Mouse (Mus musculus): ENCODE data around the gene Mfsd13b. TPM values are rescaled to one million over a fixed set of nuclear protein-coding genes. Genes with fewer than 3 reads are reported as not detected.
"Not testable (repeated sequence)": the region's sequence is repeated elsewhere in the genome, so short reads cannot be mapped to it uniquely, and the experiment has no call there.

Gene Mfsd13b
- under 1 TPM in 1 of 2 experiments, not detected in 1; 0.21 TPM for total RNA-seq (2021)

DNA sequence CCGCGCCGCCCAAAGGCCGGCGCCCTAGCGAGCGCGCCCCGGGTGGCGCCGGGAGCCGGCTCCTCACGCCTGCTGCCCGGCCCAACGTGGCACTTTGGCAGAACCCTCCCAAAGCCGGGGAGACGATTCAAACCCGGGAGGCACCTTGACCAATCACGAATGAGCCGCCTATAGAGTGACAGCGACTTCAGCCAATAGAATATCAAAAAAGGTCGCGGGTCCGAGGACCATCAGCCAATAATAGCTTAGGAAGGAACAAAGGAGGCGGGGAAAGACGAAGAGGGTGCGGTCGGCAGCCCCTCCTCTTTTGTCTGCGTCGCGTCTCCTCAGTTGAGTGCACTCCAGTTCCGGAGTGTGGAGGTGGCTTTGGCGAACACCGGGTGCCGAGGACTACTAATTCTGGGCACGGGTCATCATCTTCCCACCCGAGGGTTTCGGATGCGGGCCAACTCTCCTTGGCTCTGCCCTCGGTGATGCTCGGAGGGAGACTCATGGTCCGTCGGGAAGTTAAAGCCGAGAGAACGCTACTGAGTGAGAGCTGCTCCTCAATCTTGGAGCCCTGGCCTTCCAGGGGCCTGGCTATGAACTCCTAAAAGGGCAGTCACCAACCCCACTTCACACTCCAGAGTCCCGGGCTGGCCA, at the start of gene Mfsd13b, which contains the start of gene Cdr2:
TSS of gene Mfsd13b (plus strand) at position 310 of the 642 bp plus-strand sequence.
TSS of gene Cdr2 (minus strand) at position 113 of the 642 bp plus-strand sequence.
- intact Hi-C loops (cut with DNase I) = no loop called here
- peak; percentile 91 to 96 for DNase-seq (ENCODE audit: extremely low spot score in 1 of 2, low spot score in 2 of 2)

DNA sequence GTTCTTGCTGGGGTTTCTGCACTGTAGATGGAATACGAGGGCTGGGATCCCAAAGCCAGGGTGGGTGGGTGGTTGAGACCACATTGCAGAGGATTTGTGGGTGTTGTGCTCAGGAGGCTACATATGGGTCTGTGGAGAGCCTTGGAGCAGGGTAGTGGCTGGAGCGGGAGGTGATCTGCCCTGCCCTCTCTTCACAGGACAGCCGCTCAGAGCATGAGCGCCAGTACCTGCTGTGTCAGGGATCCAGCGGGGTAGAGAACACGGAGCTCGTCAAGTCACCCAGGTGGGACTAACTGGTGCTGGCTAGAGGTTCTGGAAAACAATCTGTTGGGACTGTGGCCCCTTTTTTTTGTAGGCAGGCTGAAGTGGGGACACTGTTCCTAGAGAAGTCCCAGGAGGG, 49.2 kb upstream of the Mfsd13b start:
- intact Hi-C loops (cut with DNase I) = loop anchor here (5.0 kb wide), 1 partner anchor 129 kb away; no protein-coding TSS in a partner anchor

DNA sequence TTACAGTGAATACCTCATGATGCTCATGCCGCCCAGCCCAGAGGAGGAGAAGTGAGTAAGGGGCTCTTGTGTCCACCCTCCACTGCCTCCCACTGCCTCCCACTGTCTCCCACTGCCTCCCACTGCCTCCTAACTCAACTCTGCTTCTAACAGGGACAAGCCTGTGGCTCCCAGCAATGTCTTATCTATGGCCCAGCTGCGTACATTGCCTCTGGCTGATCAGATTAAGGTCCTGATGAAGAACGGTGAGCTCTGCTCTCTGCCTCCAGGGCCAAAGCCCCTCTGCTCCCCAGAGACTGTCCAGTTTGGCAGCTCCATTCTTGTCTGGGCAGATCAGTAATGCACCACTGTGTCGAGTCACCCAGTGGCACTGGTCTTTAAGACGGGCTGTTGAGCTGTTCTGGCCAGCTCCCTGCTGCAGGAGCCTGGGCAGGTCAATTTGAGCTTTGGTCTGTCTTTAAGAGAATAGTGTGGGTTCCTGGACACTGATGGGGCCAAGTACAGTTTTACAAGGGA, 48.6 kb upstream of the Mfsd13b start:
- intact Hi-C loops (cut with DNase I) = loop anchor here (5.0 kb wide), 1 partner anchor 129 kb away; no protein-coding TSS in a partner anchor
- no peak for DNase-seq (ENCODE audit: extremely low spot score in 1 of 2, low spot score in 2 of 2)

More for the DNA sequence above, 49.2 kb upstream of the Mfsd13b start:
- no peak for DNase-seq (ENCODE audit: extremely low spot score in 1 of 2, low spot score in 2 of 2)

DNA sequence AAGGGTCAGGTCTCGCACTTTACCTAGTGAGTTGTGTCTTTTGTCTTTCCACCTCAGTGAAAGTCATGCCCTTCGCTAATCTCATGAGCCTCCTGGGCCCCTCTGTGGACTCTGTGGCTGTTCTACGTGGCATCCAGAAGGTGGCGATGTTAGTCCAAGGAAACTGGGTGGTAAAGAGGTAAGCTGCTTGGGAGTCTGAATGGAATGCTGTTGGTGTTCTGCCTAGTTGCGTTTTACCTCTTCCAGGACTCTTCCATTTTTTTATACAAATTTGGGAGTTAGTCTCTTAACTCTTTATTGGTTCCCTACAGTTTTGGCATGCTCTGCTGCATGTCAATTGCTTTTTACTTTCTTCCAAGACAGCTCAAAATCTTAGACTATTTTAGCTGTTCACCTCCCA, 47.6 kb upstream of the Mfsd13b start:
- DNase-seq (ENCODE audit: extremely low spot score in 1 of 2, low spot score in 2 of 2) = peak in 1 of 2 experiments; percentile 43
- intact Hi-C loops (cut with DNase I) = loop anchor here (5.0 kb wide), 2 partner anchors 128 to 183 kb away; no protein-coding TSS in a partner anchor

DNA sequence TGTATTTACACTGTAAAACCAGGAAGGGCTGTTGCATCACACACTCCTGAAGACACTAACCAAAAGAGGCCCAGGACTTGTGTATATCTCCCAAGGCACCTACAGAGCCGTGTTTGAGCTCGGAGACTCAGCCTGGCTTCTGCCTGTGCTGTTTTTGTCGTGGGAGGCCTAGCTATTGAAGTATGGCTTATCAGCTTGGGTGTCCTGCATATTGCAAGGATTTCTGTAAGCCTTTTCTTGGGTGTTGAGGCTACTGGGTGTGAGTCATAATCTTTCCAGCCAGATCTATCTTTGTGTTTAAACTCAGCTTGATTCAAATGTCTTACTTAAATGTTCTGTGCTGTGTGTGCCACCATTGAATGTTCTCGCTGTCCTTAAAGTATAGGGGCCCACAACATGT, 45.8 kb upstream of the Mfsd13b start:
- intact Hi-C loops (cut with DNase I) = loop anchor here (5.0 kb wide), 1 partner anchor 181 kb away; no protein-coding TSS in a partner anchor
- no peak for DNase-seq (ENCODE audit: extremely low spot score in 1 of 2, low spot score in 2 of 2)

DNA sequence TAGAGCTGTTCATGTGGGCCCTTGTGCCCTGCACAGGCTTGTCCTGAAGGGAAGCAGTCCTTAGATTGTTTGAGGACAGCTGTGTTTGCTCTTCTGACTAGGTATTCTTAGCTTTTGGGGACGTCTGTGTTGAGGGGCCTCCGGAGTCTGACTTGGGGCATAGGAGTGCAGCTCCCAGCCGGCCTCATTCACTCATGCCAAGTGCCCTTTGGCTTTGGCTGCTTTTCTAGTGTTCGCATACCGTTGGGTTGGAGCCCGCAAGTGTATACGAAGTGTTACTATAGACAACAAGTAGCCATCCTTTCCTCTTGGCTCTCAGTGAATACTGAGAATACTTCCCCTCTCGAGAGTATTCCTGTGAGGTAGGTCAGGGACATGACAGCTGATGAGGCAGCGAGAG, 44.1 kb upstream of the Mfsd13b start:
- intact Hi-C loops (cut with DNase I) = loop anchor here (5.0 kb wide), 1 partner anchor 179 kb away; no protein-coding TSS in a partner anchor
- no peak for DNase-seq (ENCODE audit: extremely low spot score in 1 of 2, low spot score in 2 of 2)

DNA sequence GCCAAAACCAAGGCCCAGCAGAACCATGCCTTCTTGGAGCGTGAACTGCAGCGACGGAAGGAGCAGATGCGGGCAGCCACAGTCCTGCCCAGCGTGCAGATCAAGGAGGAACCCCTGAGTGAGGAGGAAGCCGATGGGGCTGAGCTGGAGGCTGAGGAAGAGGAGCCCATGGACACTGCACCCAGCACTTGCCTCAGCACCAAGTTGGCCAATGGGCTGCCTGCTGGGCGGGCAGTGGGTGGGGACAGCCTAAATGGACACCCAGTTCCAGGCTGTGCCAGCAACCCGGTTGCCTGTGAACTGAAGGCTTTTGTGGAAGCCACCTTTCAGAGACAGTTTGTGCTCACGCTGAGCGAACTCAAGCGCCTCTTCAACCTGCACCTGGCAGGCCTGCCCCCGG, 42.0 kb upstream of the Mfsd13b start:
- intact Hi-C loops (cut with DNase I) = no loop called here
- peak in 1 of 2 experiments; percentile 32 for DNase-seq (ENCODE audit: extremely low spot score in 1 of 2, low spot score in 2 of 2)

DNA sequence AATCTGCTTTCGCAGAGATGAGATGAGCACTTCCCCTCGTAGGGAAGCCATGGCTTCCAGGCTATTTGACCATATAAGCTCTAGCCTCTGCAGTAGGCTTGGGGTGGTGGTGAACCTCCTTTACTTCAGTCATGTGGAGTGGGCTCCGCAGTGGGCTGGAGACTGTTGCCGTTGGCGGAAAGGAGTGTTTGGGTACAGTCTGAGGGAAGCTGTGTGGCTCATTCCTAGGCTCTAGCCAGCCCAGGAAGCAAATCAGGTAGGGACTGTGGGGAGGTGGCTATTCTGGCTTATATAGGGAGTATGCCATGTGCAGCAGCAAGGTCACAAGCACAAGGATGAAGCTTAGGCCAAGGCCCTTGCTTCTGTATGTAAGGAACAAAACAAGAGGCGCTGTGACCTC, 41.1 kb upstream of the Mfsd13b start:
- DNase-seq (ENCODE audit: extremely low spot score in 1 of 2, low spot score in 2 of 2) = no peak
- intact Hi-C loops (cut with DNase I) = no loop called here

DNA sequence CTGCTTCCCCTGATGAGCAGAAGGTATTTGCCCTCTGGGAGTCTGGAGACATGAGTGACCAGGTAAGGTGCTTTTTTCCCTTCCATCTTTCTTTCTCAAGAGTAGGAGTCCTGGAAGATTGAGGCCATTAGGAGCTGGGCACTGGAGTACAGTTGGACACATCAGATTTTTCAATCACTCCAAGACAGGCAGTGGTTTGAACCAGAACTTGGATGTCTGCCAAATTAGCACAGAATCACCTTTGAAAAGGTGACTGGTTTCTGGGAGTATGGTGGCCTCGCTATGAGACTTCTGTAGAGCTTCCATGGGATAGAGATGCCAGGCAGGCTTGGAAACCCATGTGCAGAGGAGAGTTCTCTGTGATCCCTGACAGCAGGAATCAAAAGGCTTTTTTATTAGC, 39.8 kb upstream of the Mfsd13b start:
- DNase-seq (ENCODE audit: extremely low spot score in 1 of 2, low spot score in 2 of 2) = no peak
- intact Hi-C loops (cut with DNase I) = no loop called here

DNA sequence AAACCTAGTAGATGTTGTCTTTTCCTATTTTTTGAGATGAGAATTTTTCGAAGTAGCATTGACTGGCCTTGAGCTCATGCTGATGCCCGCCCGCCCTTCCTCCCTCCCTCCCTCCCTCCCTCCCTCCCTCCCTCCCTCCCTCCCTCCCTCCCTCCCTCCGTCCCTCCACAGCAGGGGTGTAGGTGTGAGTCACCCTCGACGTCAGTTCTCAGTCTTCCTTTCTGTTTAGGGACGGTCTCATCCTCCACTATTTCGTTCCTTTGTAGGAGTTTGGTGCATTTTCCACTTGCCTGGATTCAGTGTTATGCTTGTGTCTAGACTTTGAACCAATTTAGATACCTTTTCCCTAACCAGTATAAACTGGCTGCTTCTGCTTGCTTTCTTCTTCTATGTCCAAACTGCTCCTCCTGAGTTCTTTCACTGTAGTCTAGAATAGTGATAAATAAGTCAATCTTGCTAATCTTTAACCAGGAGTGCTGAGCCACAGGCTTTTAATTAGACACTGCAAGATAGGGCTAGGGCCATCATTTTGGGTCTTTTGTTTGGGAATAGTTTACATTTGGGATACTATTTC, 38.3 kb upstream of the Mfsd13b start:
- intact Hi-C loops (cut with DNase I) = no loop called here
- no peak for DNase-seq (ENCODE audit: extremely low spot score in 1 of 2, low spot score in 2 of 2)

DNA sequence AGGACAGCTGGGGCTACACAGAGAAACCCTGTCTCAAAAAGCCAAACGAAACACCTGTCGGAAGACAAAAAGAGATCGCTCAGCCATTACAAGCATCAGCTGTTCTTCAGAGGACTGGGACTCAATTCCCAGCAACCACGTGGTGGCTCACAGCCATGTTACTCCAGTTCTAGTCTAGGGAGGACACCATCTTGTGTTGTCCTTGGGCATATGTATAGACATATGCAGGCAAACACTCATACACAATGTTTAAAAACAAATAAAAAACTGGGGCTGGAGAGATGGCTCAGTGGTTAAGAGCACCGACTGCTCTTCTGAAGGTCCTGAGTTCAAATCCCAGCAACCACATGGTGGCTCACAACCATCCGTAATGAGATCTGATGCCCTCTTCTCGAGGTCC, 28.7 kb upstream of the Mfsd13b start:
- intact Hi-C loops (cut with DNase I); DNase-seq (ENCODE audit: extremely low spot score in 1 of 2, low spot score in 2 of 2): not testable (repeated sequence)

DNA sequence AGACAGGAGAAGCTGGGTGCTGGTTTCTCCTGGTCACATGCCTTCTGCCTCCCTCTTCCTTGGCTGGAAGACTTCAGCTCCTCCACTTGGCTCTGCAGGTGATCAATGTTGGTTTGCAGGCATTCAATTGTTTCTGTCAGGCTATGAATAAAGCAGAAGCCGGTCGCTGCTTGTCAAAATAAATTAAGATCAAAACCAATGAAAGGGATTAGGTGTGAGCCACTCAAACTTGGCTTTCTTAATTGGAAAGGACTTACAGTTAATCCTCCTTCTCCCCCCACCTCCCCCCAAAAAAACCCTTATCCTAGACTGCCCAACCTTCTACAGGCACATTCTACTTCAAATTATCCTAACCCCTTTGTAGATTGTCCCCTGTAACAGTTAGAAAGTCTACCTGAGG, 22.2 kb upstream of the Mfsd13b start:
- intact Hi-C loops (cut with DNase I) = no loop called here
- no peak for DNase-seq (ENCODE audit: extremely low spot score in 1 of 2, low spot score in 2 of 2)

DNA sequence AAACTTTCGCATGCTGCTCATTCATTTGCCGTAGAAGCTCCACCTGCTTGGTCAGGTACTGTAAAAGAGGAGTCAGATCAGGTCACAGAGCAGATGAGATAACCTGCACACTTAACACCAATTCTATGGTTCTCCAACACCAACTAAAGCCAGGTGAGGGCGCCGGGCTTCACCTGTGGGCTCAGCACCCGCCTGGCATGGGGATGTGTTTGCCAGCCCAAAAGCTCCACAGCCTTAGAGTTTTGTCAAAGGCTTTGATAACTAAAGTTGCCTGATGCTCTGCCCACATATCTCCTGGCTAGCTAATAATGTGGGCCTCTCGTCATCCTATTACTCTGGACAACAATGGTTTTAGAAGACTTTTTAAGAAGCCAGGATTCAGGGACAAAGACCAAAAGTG, 21.7 kb upstream of the Mfsd13b start:
- DNase-seq (ENCODE audit: extremely low spot score in 1 of 2, low spot score in 2 of 2) = no peak
- intact Hi-C loops (cut with DNase I) = no loop called here

DNA sequence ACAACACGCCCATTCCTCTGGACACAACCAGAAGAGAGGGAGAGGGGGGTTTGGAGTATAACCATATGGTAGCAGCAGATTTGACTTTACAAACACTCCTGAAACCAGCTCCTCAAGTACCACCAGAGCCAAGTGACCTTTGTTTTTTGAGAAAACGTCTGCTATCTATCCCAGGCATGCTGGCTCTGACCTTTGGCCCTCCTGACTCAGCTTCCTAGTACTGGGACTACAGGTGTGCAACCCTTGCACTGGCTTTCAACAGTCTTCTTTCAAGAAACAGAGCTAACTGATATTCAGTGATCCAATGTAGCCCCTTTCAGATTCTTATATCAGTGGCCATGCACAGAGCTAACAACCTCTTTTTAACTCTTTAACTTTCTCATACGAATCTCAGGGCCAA, 20.4 kb upstream of the Mfsd13b start:
- intact Hi-C loops (cut with DNase I) = no loop called here
- no peak for DNase-seq (ENCODE audit: extremely low spot score in 1 of 2, low spot score in 2 of 2)

DNA sequence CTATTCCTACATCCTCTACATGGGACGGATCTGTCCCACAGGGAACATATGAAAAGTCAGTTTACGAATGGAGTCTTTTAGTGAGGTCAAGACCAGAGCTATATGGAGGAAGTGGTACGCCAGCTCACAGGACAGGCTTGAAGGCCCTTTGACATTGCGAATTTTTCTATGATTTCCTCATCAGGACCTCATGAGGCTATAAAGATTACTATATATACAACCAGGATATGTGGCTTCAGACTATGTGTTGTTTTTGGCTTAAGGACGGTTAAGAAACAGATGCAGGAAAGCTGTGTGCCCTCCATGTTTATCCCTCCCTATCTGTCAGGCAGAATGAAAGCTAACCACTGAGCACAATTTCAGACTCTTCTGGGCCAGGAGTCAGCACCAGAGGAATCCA, 19.2 kb upstream of the Mfsd13b start:
- intact Hi-C loops (cut with DNase I) = no loop called here
- DNase-seq (ENCODE audit: extremely low spot score in 1 of 2, low spot score in 2 of 2) = no peak

DNA sequence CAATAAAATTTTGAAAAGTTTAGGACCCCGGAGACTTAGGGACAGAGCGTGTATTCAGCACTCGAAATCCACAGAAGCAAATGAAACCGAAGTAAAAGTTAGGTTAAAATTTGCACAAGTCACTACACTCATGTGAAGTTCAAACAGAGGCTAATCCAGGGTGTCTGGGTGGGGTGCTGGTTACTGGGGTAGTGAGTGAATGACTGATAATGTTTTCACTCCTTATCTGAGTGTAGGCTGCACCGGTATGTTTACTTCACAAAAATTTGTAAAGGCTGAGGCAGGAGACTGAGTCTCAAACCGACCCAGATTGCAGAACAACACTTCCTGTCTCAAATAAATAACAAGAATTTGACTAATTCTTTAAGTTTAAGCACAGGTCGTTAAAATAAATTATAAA, 13.1 kb upstream of the Mfsd13b start:
- intact Hi-C loops (cut with DNase I) = no loop called here
- no peak for DNase-seq (ENCODE audit: extremely low spot score in 1 of 2, low spot score in 2 of 2)

DNA sequence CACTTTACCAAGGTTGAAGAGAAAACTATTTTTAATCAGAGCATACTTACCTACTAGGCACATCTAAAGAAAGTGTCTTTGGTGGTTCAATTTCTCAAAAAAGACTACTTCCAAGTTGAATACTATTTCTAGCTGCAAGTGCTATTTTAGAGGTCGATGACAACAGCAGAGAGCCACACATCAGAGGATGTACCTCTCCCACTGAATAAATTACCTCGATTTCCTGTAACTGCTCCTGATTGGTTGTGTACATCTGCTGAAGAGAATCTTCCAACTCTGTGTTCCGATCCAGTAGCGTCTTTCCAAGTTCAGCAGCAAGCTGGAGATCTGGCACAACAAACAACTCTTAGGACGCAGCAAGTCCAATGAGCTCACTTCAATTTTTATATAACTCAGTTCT, 12.2 kb upstream of the Mfsd13b start:
- intact Hi-C loops (cut with DNase I) = no loop called here
- no peak for DNase-seq (ENCODE audit: extremely low spot score in 1 of 2, low spot score in 2 of 2)

DNA sequence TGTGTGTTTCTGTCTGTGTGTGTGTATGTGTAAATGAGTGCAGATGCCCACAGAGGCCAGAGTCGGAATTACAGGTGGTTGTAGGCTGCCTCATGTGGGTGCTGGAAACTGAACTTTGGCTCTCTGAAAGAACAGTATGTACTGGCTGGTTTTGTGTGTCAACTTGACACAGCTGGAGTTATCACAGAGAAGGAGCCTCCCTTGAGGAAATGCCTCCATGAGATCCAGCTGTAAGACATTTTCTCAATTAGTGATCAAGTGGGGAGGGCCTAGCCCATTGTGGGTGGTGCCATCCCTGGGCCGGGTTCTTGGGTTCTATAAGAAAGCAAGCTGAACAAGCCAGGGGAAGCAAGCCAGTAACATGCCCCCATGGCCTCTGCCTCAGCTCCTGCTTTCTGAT, 9.8 kb upstream of the Mfsd13b start:
- intact Hi-C loops (cut with DNase I); DNase-seq (ENCODE audit: extremely low spot score in 1 of 2, low spot score in 2 of 2): not testable (repeated sequence)

DNA sequence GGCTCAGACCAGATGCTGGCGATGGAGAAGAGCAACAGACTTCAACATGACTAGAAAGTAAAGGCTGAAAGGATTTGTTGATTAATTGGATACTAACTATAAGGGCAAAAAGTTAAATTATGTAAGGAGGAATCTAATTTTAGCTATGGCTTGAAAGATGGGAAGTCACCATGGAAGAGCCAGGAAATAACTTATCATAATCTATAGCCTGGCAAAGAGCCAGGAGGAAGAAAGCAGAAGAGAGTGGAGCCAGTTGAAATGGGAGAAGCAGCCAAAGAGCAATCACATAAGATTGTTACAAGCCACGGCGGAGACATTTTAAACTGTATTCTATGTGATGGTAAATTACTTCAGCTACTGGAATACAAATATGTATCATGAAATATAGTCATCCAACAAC, 8.3 kb upstream of the Mfsd13b start:
- intact Hi-C loops (cut with DNase I) = no loop called here
- DNase-seq (ENCODE audit: extremely low spot score in 1 of 2, low spot score in 2 of 2) = no peak

DNA sequence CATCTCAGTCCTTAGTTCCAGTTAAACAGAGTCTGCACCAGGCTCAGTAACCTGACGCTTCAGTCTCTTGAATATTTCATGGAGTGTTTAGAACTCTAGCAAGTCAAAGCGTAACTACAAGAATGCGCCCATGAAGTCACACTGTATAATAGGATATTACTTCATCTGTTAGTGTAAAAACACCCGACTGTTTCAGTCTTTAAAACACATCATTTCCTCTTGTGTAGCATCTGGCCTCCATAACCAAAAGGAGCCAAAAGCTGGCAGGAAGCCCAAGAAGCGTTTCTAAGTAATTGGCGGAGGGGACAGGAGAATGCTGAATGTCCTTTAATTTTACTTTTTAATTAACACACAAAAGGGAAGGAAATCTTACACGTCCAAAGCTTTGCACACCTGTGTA, 5.2 kb upstream of the Mfsd13b start:
- DNase-seq (ENCODE audit: extremely low spot score in 1 of 2, low spot score in 2 of 2) = peak in 1 of 2 experiments; percentile 59
- intact Hi-C loops (cut with DNase I) = no loop called here
